Mouse (Mus musculus) heart, adult 18-20 months (tissue): ENCODE measurements at regions not wholly inside any gene's neighbourhood (a gene's known extent, or its start where the extent isn't known, plus 50 kb on each side); places are given as distances from the start of the nearest gene placed in this dataset.
A peak's percentile ranks its signal among the peaks of the same experiment; 100 is the strongest.

ENCODE experiments used
- DNase-seq, 2 experiments: peaks; one replicate each; pipeline ENCODE4 v3.0.0; 2021 to 2022; ENCODE audit warnings: mixed read lengths in 1 of 2

- no peak for DNase-seq
Observed at GRCm38 (mm10) chr16:93384039-93384537, 219.8 kb downstream of the Setd4 start.

GRCm38 (mm10) chr16:93382945-93383344 is 220.9 kb downstream of the Setd4 start:
- no peak for DNase-seq

- peak in 1 of 2 experiments; percentile 15 for DNase-seq
Observed at GRCm38 (mm10) chr16:93380717-93381671, 222.9 kb downstream of the Setd4 start.

- no peak for DNase-seq
Observed at GRCm38 (mm10) chr16:93380117-93380516, 223.7 kb downstream of the Setd4 start.

- no peak for DNase-seq
Observed at GRCm38 (mm10) chr16:93379611-93380010, 224.3 kb downstream of the Setd4 start.

GRCm38 (mm10) chr16:93374669-93375068 is 229.2 kb downstream of the Setd4 start:
- DNase-seq = peak in 1 of 2 experiments; percentile 9

- peak in 1 of 2 experiments; percentile 5 for DNase-seq
Observed at GRCm38 (mm10) chr16:93369766-93370146, 234.1 kb downstream of the Setd4 start.

GRCm38 (mm10) chr16:93368824-93369765 is 234.8 kb downstream of the Setd4 start:
- DNase-seq = no peak

GRCm38 (mm10) chr16:93367995-93368394 is 235.9 kb downstream of the Setd4 start:
- no peak for DNase-seq

GRCm38 (mm10) chr16:93367246-93367805 is 236.5 kb downstream of the Setd4 start:
- DNase-seq = no peak

GRCm38 (mm10) chr16:93366383-93366941 is 237.4 kb downstream of the Setd4 start:
- no peak for DNase-seq

- no peak for DNase-seq
Observed at GRCm38 (mm10) chr16:93365236-93365951, 238.5 kb downstream of the Setd4 start.

GRCm38 (mm10) chr16:93359772-93360171 is 244.1 kb downstream of the Setd4 start:
- no peak for DNase-seq

- no peak for DNase-seq
Observed at GRCm38 (mm10) chr16:93358613-93359012, 245.2 kb downstream of the Setd4 start.

GRCm38 (mm10) chr16:93358166-93358565 is 245.7 kb downstream of the Setd4 start:
- no peak for DNase-seq

- DNase-seq = no peak
Observed at GRCm38 (mm10) chr16:93355204-93355899, 248.5 kb downstream of the Setd4 start.

- no peak for DNase-seq
Observed at GRCm38 (mm10) chr16:93353971-93354370, 249.9 kb downstream of the Setd4 start.

GRCm38 (mm10) chr16:93344555-93344954 is 259.3 kb downstream of the Setd4 start:
- no peak for DNase-seq

- peak in 1 of 2 experiments; percentile 5 for DNase-seq
Observed at GRCm38 (mm10) chr16:93342701-93343100, 261.2 kb downstream of the Setd4 start.

- DNase-seq = no peak
Observed at GRCm38 (mm10) chr16:93341791-93342190, 262.1 kb downstream of the Setd4 start.
